Mouse (Mus musculus) frontal cortex, postnatal 10 days (tissue): ENCODE data around the gene Gjc3.
"Not testable (repeated sequence)": the region's sequence is repeated elsewhere in the genome, so short reads cannot be mapped to it uniquely, and the experiment has no call there.

ENCODE experiments used
- DNase-seq, 2 experiments: peaks; one replicate each; pipeline ENCODE4 v3.0.0; 2022; ENCODE audit warnings: low spot score in 2 of 2, mixed read lengths in 1 of 2

Gene Gjc3

DNA sequence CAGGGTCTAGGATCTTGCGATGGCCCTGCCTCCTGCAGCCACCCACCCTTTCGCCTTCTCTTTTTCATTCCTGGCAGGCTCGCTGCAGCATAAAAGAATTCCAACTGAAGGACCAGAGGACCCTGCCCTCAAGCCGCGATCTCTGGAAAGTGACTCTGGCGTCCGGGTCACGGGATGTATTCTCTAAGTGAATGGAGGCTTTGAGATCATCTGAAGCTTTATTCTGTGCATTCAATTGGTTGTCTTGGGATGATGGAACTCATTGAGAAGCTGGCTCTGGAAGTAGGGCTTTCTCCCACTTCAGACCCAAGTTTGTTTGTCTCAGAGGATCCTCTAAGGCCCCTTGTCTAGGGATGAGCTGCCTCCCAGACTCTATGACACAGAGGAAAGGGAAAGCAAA, at the start of gene Gjc3:
Gene Gjc3, minus strand, starts transcription at position 154 of the 400 bp plus-strand sequence.
- no peak for DNase-seq

DNA sequence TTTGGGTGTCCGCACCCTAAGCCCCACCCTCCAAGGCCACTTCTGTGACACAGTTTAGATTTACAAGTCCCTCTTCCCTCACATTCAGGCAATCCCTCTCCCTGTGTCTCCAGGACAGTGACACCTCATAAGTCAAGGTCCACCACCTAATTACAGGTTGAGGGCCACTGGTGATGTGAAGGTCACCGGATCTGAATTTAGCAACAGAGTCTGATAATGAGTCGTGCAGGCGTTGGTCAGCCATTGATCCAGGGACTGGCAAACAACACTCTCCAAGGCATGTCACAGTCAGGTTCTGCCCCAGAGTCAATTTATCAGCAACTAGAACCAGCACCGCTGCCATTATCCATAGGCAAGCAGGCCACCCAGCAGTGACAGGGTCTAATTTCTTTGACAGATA, 49.5 kb upstream of the Gjc3 start:
- DNase-seq, result no peak

DNA sequence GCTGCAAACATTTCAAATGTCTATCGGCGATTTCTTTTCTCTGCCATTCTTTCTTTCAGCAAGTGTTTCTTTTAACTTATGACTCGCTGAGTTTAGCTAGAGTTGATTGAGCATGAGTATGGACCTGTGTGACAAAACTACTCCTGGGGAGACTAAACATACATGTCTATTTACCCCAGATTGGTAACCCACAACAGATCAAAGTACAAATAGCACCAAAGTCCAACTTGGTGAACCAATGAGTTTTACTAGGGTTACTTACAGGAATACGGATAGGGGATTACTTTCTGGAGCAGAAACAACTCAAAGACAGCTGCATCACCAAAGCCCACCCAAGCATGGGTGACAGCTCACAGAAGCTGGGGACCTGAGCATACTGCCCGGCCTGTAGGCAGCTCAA, 46.5 kb upstream of the Gjc3 start:
- DNase-seq, result no peak

- no peak for DNase-seq
These were observed 23.5 kb upstream of the Gjc3 start for GRCm38 (mm10) chr5:137986351-137986750.

DNA sequence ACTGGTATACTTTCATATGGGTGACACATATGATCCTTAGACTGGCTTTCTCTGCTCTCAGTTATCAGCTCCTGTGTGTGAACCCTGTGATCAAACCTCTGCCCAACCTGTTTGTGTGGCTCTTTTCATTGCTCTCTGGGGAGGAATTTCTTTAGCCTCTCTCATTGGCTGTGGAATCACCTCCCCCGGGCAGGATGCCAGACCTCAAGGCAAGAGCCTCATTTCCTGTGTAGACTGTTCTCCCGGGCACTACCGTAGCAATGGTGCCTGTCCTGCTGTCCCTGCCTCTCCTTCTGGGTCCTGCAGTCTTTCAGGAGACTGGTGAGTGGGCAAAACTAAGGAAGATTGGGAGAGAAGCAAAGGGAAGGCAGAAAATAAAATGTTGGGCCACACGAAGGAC, 18.4 kb upstream of the Gjc3 start, which contains the start of gene Azgp1:
Gene Azgp1, plus strand, starts transcription at position 221 of the 400 bp plus-strand sequence.
- DNase-seq, result no peak

DNA sequence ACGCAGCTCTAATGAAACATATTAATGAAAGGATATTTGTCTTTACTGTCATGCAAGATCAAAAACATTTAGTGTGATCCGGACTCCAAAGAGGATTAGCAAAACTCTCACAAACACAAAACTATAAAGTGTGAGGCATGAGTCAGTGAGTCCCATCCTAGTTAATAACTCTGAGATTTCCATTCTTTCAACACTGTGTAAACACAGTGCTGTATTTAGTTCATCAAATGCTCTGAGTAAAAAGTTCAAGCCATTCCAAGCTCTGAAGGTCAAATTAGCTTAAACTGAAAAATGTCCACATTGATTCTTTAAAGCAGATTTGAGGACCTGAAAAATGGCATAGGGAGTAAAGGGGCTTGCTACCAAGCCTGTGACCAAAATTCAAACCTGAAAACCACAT, 16.2 kb upstream of the Gjc3 start:
- DNase-seq, result no peak

DNA sequence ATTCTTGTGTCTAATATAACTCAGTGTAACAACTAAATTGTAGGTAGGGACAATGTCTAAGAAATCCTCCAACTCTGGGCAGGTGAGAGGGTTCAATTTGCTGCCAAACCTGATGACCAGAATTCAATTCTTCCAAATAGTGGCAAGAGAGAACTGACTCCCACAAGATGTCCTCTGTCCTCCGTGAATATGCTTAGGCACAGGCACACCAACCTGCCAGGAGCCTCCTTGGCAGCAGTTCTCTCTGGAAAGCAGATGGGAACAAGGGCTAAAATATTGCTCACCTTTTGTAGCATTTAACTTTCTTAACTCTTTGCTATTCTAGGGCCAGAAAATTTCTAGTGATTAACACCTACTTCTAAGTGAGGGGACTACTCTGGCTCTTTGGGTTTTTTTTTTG, 14.4 kb upstream of the Gjc3 start:
- no peak for DNase-seq

GRCm38 (mm10) chr5:137975434-137975833, 12.5 kb upstream of the Gjc3 start:
- DNase-seq, result no peak

- no peak for DNase-seq
These were observed 11.8 kb upstream of the Gjc3 start for GRCm38 (mm10) chr5:137974724-137975123.

DNA sequence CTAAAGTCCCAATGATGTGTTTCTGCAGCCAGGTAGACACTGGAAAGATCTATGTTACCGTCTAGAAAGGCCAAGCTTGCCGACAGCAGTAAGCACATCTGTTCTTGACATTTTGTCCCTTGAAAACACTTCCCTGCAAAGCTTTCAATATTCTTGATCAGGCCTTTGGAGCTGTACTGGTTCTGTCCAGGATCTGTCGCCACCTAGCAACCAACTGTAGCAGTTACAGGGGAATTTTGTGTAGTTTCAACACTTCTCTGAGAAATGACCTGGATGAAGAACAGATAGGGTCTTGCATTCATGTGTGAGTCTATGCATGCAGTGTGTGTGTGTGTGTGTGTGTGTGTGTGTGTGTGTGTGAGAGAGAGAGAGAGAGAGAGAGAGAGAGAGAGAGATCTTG, 10.8 kb upstream of the Gjc3 start:
- no peak for DNase-seq

- no peak for DNase-seq
These were observed 10.3 kb upstream of the Gjc3 start for GRCm38 (mm10) chr5:137973161-137973560.

DNA sequence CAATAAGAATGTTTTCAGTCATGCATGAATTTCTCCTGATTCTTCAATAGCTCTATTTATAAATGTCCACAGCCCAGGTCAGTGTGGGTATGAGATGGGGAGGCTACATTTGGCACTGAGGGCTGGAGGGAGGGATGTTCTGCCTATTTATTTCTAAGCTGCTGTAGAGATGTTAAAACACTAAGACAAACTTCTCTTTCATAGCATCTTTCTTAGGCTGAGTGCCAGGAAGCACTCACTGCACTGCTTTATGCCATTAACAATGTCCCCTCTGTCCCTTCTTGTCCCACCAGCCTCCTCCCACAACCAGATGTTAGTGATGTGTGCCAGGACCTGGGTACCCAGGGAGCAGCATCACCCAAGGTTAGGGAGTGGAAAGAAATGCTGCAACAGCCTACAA, 3.6 kb upstream of the Gjc3 start:
- peak; percentile 9 to 26 for DNase-seq

GRCm38 (mm10) chr5:137956404-137956803, 6.5 kb downstream of the Gjc3 start:
- no peak for DNase-seq

GRCm38 (mm10) chr5:137951218-137951617, 11.7 kb downstream of the Gjc3 start:
- DNase-seq, result peak in 1 of 2 experiments; percentile 20

GRCm38 (mm10) chr5:137947303-137947702, 15.6 kb downstream of the Gjc3 start:
- DNase-seq, result no peak

GRCm38 (mm10) chr5:137943133-137943532, 19.8 kb downstream of the Gjc3 start:
- DNase-seq, result no peak

DNA sequence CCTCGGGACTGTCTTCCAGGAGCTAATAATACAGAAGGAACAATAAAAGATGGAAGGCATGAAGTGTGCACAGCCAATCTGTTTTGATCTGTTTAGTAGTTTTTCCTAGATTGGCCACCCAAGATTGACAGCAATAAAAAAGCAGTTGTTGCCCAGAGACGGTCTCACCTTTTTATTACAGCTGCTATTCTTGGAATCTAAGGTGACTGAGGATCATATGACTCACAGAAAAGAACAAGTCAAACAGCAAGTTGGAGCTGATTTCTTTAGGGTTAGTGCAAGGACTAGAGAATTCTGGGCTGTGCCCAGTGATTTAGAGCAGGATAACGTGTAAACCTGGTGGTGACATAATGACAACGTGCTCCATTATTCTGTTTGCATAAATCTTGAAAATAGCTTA, 21.9 kb downstream of the Gjc3 start:
- no peak for DNase-seq

DNA sequence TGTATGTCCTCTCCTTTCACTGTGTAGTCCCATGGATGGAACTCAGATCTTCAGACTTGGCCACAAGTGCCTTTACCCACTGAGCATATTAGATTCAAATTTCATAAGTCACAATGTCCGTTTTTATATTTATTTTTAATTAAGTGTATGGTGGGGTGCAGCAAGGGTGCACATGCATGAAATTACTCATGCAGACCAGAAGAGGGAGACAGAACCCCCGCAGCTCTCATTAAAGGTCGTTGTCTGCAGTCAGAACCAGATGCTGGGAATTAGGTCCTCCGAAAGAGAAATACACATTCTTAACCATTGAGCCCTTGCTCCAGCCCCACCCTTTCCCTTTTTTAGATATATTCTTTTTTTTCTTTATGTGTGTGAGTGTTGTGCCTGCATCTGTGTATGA, 25.7 kb downstream of the Gjc3 start:
- no peak for DNase-seq

DNA sequence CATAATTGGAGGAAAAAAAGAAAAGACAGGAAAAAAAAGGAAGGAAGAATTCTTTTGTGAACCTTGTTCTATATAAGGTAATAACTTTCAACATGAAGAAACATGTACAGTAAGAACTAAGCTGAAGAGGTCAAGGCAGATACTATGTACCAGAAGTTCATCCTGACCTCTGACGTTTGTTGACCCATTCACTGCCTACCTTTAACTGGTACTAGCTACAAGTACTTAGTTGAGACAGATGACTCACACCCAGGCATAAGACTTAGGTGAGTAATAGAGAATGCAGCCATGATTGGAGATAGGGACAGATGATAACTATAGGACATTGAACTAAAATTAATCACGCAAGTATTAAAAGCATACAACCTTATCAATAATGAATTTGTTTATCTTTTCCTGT, 26.4 kb downstream of the Gjc3 start:
- DNase-seq, result no peak

DNA sequence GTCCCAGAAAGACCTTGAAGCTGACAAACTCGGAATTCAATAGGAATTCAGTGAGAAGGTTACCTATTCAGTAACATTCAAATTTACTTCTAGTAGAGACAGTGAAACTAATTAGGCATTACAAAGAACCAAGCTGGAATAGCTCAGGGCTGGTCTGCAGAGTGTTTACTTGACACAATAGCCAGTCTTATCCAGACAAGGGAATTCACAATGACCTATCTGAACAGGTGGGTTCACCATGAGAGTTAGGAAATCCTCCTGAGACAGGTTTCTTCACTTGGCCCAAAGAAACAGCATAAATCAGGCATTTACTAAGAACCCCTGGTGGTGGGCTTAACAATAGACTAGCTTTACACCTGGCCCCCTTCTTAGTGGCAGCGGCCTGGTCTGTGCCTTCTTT, 29.0 kb downstream of the Gjc3 start:
- DNase-seq, result not testable (repeated sequence)

GRCm38 (mm10) chr5:137928439-137928838, 34.5 kb downstream of the Gjc3 start:
- no peak for DNase-seq

DNA sequence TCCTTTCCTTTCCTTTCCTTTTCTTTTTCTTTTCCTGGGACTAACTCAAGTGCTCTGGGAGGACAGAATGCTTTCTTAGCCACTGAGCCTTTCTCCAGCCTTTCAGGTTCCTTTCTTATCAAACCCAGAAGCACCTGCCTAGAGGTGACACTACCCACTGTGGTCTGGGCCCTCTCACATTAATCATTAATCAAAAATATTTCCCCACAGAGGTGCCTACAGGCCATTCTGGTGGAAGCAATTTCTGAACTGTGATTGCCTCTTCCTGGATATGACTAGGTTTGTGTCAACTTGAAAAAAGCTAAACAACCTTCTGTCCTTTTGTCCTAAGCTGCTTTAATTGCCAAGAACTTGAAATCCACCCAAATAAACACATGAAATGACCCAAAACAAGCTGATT, 40.7 kb downstream of the Gjc3 start:
- no peak for DNase-seq

DNA sequence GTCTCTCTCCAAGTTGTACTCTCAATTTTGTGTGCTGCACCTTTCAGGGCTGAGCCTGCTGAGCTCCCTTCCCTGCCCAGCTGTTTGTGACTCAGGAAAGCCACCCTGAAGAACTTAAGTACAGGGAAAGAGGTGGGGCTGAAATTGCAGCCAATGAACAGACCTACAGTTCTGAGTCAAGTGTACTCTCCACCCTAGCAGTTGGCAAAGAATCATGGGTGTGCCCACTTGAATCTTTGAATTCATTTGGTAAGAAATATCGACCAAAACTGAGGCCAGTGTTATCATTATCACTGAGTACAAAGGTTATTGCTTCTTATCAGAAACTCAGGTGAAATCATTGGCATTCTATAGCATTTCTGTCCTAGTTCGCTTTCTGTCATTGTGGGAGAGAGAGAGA, 41.4 kb downstream of the Gjc3 start, which contains the start of gene Cyp3a13:
Gene Cyp3a13, minus strand, starts transcription at position 88 of the 400 bp plus-strand sequence.
- no peak for DNase-seq

DNA sequence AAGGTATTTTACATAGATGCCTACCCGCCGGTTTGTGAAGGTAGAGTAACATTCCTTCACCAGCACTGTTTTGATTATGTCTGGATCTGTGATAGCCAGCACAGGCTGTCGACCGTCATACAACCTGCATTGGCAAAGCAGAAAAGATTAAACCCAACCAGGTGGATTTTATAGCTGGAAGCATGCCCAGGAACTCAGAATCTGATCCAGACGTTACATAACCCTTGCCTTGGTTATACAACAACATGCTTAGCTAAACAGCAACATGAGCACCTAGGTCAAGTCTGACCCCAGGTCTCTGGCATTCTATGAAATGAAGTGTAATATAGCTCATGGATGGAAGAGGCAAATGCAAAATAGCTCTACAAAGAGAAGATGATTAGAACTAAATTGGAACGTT, 47.3 kb downstream of the Gjc3 start:
- DNase-seq, result no peak

DNA sequence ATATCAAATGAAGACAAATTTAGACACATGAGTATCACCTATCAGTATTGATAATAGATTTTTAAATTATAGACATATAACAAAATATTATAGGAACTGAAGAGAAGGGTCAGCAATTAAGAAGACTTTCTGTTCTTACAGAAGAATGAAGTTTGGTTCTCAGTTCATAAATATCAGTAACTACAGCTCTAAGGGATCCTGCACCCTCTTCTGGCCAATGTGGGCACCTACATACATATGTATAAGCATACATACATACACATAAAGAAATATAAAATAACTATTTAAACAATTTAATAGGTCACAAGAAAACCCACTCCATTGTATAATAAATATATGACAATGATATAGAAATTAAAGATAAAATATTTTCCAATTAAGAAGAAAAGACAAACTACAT, 48.4 kb downstream of the Gjc3 start:
- no peak for DNase-seq
